Mouse (Mus musculus) E14TG2a.4 (cell line): ENCODE data around the gene Smarca4.

Source experiments
- H3K27me3 ChIP-seq: 2 replicates; pipeline ENCODE4 v1.6.1; 2014; ENCODE audit warnings: low read length, control low read depth; ENCODE audit not compliant: insufficient read depth
- H3K36me3 ChIP-seq: 2 replicates; pipeline ENCODE4 v1.6.1; 2014; ENCODE audit warnings: low read length, control low read depth; ENCODE audit not compliant: insufficient read depth
- H3K4me1 ChIP-seq: replicated peaks from 2 replicates; pipeline ENCODE4 v1.6.1; 2014; ENCODE audit warnings: low read depth, low read length, control low read depth
- H3K4me3 ChIP-seq: replicated peaks from 2 replicates; pipeline ENCODE4 v1.5.1; 2014; ENCODE audit warnings: mild to moderate bottlenecking, low read length
- H3K9me3 ChIP-seq: 2 replicates; pipeline ENCODE4 v1.6.1; 2014; ENCODE audit warnings: low read length, control low read depth
- CTCF ChIP-seq: conservative IDR thresholded peaks from 2 replicates; pipeline ENCODE4 v1.5.1; 2014; ENCODE audit warnings: low read length
- NANOG ChIP-seq: IDR thresholded peaks from 2 replicates; pipeline ENCODE4 v1.6.1; 2014; ENCODE audit warnings: borderline replicate concordance, low read length, mixed read lengths
- POU5F1 ChIP-seq: IDR thresholded peaks from 2 replicates; pipeline ENCODE4 v1.6.1; 2014; ENCODE audit warnings: low read length, borderline replicate concordance

Gene Smarca4

GRCm38 (mm10) chr9:21750370-21750769 is 134.4 kb downstream of the Smarca4 start:
- H3K27me3 ChIP-seq: no peaks in the 10 kb centered on the region
- no peaks in the 10 kb centered on the region for H3K9me3 ChIP-seq
- H3K4me3 ChIP-seq: 0 out of 2 replicates have a peak overlapping the region, but pooled peaks have one; percentile 4
- no peak for TF ChIP-seq NANOG
- TF ChIP-seq POU5F1: no peak
- no peak for TF ChIP-seq CTCF
- peaks cover 75% of the 10 kb centered on the region for H3K4me1 ChIP-seq
- peaks cover 76% of the 10 kb centered on the region for H3K36me3 ChIP-seq

DNA sequence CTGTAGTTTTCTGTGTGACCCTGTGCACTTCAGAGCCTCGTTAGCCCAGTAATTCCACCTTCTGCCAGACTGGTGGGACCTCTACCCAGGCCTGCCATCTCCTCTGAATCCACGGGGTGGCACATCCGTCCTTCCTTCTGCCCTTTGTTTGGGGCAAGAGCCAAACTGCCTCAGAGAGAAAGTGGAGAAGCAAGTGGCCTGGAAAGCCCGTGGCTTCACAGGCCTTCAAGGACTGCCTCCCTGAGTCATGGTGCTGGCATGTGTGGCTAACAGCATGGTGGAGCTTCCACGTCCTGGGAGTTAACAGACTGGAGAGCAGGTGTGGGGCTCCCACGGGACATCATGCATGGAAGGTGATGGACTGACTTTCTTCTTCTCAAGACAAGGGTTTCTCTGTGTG is 135.4 kb downstream of the Smarca4 start:
- TF ChIP-seq NANOG: no peak
- no peak for TF ChIP-seq CTCF
- no peak for TF ChIP-seq POU5F1
- Histone ChIP-seq H3K4me3 (no peak overlapping the region), H3K27me3 (no peaks in the 10 kb centered on the region), H3K4me1 (peaks cover 82% of the 10 kb centered on the region), H3K36me3 (peaks cover 76% of the 10 kb centered on the region), H3K9me3 (no peaks in the 10 kb centered on the region)

DNA sequence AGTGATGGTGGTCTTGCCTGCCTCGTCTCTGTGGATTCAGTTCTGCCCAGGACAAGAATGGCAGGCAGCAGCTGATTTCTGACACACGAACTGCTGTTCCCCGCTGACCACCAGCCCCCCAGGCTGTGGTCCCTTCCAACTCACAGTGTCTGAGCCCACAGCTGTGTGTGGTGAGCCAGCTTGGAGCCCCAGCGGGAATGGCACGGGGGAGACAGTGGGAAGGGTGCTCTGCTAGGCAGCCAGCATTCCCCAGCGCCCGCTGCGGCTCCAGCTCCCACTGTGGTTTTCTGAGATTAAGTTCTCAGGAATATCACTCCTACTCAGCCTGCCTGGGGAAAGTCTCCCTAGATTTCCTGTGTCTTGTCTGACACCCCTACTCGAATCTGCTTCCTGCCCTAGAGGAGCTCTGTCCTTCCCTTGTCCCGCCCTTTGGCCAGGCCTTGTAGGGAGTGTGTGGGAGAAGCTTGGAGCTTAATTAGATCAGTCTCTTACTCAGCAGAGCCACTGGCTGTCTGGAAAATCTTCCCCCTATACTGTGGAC is 136.4 kb downstream of the Smarca4 start:
- Histone ChIP-seq H3K36me3 (peaks cover 76% of the 10 kb centered on the region), H3K4me1 (peaks cover 86% of the 10 kb centered on the region), H3K9me3 (no peaks in the 10 kb centered on the region), H3K27me3 (no peaks in the 10 kb centered on the region), H3K4me3 (peak overlapping the region; percentile 30)
- TF ChIP-seq NANOG (no peak), POU5F1 (no peak), CTCF (no peak)
